Mouse (Mus musculus): ENCODE data around the gene Mfsd12. TPM values are rescaled to one million over a fixed set of nuclear protein-coding genes. Genes with fewer than 3 reads are reported as not detected.
A peak's percentile ranks its signal among the peaks of the same experiment; 100 is the strongest.

Mfsd12 gene
- total RNA-seq, 2 experiments from 2014 or later = 3.7 to 4.0 TPM

GRCm38 (mm10) chr10:81409330-81409729, 52.0 kb downstream of the Mfsd12 start:
- intact Hi-C loops (cut with DNase I; ENCODE audit: low total_unique reads) = no loop called here
- no peak for DNase-seq

- DNase-seq = no peak
- intact Hi-C loops (cut with DNase I; ENCODE audit: low total_unique reads) = no loop called here
These were observed 53.1 kb downstream of the Mfsd12 start for GRCm38 (mm10) chr10:81410350-81410749.

- intact Hi-C loops (cut with DNase I; ENCODE audit: low total_unique reads) = no loop called here
These were observed 53.7 kb downstream of the Mfsd12 start for GRCm38 (mm10) chr10:81410981-81411380.

GRCm38 (mm10) chr10:81411471-81412400, 54.4 kb downstream of the Mfsd12 start:
- intact Hi-C loops (cut with DNase I; ENCODE audit: low total_unique reads) = no loop called here
- peak; percentile 92 for DNase-seq

More at GRCm38 (mm10) chr10:81410981-81411380, 53.7 kb downstream of the Mfsd12 start:
- no peak for DNase-seq

GRCm38 (mm10) chr10:81412586-81413309, 55.5 kb downstream of the Mfsd12 start:
- no peak for DNase-seq
- intact Hi-C loops (cut with DNase I; ENCODE audit: low total_unique reads) = no loop called here

- intact Hi-C loops (cut with DNase I; ENCODE audit: low total_unique reads) = no loop called here
- DNase-seq = peak; percentile 94
These were observed 56.3 kb downstream of the Mfsd12 start for GRCm38 (mm10) chr10:81413310-81414261.

GRCm38 (mm10) chr10:81414682-81415081, 57.4 kb downstream of the Mfsd12 start:
- peak; percentile 82 for DNase-seq
- intact Hi-C loops (cut with DNase I; ENCODE audit: low total_unique reads) = no loop called here

- intact Hi-C loops (cut with DNase I; ENCODE audit: low total_unique reads) = no loop called here
These were observed 57.9 kb downstream of the Mfsd12 start for GRCm38 (mm10) chr10:81415146-81415545.

More at GRCm38 (mm10) chr10:81415146-81415545, 57.9 kb downstream of the Mfsd12 start:
- DNase-seq = no peak

Small RNA genes within 50 kb of the gene (microRNA-seq; reads per million reads assigned to microRNA genes)
- gene Mir6913 = 0 reads per million in 2 experiments

Other genes with a start within 250 kb of the Mfsd12 start
- 10 to 100 TPM; 28.2 to 30.1 TPM for gene Zbtb7a, start 222.3 kb upstream of the Mfsd12 start, total RNA-seq (2021)
- gene Pias4, start 189.6 kb upstream of the Mfsd12 start, total RNA-seq (2021) = 10 to 100 TPM; 12.3 to 12.8 TPM
- 100 to 1,000 TPM; 892 to 898 TPM for gene Eef2, start 180.9 kb upstream of the Mfsd12 start, total RNA-seq (2021)
- gene Dapk3, start 174.5 kb upstream of the Mfsd12 start, total RNA-seq (2021) = 10 to 100 TPM; 21.2 to 24.8 TPM
- gene 4930442H23Rik, start 173.6 kb upstream of the Mfsd12 start, total RNA-seq (2021) = not detected
- 1 to 10 TPM; 1.8 to 5.5 TPM for gene Nmrk2, start 155.4 kb upstream of the Mfsd12 start, total RNA-seq (2021)
- under 1 TPM in 1 of 2 experiments, not detected in 1; 0.06 TPM for gene Atcay, start 126.7 kb upstream of the Mfsd12 start, total RNA-seq (2021)
- gene Zfr2, start 124.3 kb upstream of the Mfsd12 start, total RNA-seq (2021) = 1 to 10 TPM; 1.7 to 2.5 TPM
- gene Matk, start 104.6 kb upstream of the Mfsd12 start, total RNA-seq (2021) = under 1 TPM; 0.33 to 0.57 TPM
- 10 to 100 TPM; 93.1 to 99.9 TPM for gene Mrpl54, start 90.6 kb upstream of the Mfsd12 start, total RNA-seq (2021)
- gene Apba3, start 90.5 kb upstream of the Mfsd12 start, total RNA-seq (2021) = 10 to 100 TPM; 62.8 to 71.1 TPM
- not detected for gene Tjp3, start 65.9 kb upstream of the Mfsd12 start, total RNA-seq (2021)
- gene Pip5k1c, start 64.5 kb upstream of the Mfsd12 start, total RNA-seq (2021) = 10 to 100 TPM; 18.5 to 22.8 TPM
- 1 to 10 TPM; 7.7 to 10.0 TPM for gene Cactin, start 36.4 kb upstream of the Mfsd12 start, total RNA-seq (2021)
- gene Tbxa2r, start 28.8 kb upstream of the Mfsd12 start, total RNA-seq (2021) = 1 to 10 TPM; 1.5 to 2.2 TPM
- gene Gipc3, start 14.2 kb upstream of the Mfsd12 start, total RNA-seq (2021) = 1 to 10 TPM; 1.8 to 2.0 TPM
- gene Hmg20b, start 7.0 kb upstream of the Mfsd12 start, total RNA-seq (2021) = 10 to 100 TPM; 24.3 to 25.8 TPM
- gene 4930404N11Rik, start 8.3 kb downstream of the Mfsd12 start, total RNA-seq (2021) = under 1 TPM; 0.37 to 0.42 TPM
- gene Fzr1, start 21.0 kb downstream of the Mfsd12 start, total RNA-seq (2021) = 10 to 100 TPM; 11.9 to 15.4 TPM
- gene Dohh, start 26.9 kb downstream of the Mfsd12 start, total RNA-seq (2021) = 10 to 100 TPM; 38.6 to 39.8 TPM
- gene Gm48551, start 27.0 kb downstream of the Mfsd12 start, total RNA-seq (2021) = under 1 TPM; 0.41 to 0.47 TPM
- under 1 TPM in 1 of 2 experiments, not detected in 1; 0.80 TPM for gene Gm48552, start 31.5 kb downstream of the Mfsd12 start, total RNA-seq (2021)
- gene Smim24, start 35.6 kb downstream of the Mfsd12 start, total RNA-seq (2021) = under 1 TPM; 0.45 to 0.91 TPM
- 100 to 1,000 TPM; 262 to 320 TPM for gene Nfic, start 98.1 kb downstream of the Mfsd12 start, total RNA-seq (2021)
- gene Celf5, start 125.2 kb downstream of the Mfsd12 start, total RNA-seq (2021) = under 1 TPM; 0.09 to 0.23 TPM
- 10 to 100 TPM; 39.1 to 47.3 TPM for gene Ncln, start 138.9 kb downstream of the Mfsd12 start, total RNA-seq (2021)
- under 1 TPM; 0.64 to 0.86 TPM for gene S1pr4, start 142.6 kb downstream of the Mfsd12 start, total RNA-seq (2021)
- gene Gna15, start 166.7 kb downstream of the Mfsd12 start, total RNA-seq (2021) = 1 to 10 TPM in 1 of 2 experiments, under 1 TPM in 1; 0.60 to 1.2 TPM
- gene Gna11, start 187.7 kb downstream of the Mfsd12 start, total RNA-seq (2021) = 10 to 100 TPM; 31.6 to 34.6 TPM
- gene Aes, start 202.0 kb downstream of the Mfsd12 start, total RNA-seq (2021) = 100 to 1,000 TPM; 660 to 698 TPM
- gene Tle2, start 217.1 kb downstream of the Mfsd12 start, total RNA-seq (2021) = 1 to 10 TPM; 4.3 to 4.4 TPM
- gene Tle6, start 243.6 kb downstream of the Mfsd12 start, total RNA-seq (2021) = 1 to 10 TPM; 2.4 to 4.4 TPM
- gene BC025920, start 248.8 kb downstream of the Mfsd12 start, total RNA-seq (2021) = 1 to 10 TPM; 1.7 to 2.2 TPM